Mouse (Mus musculus) embryonic facial prominence, embryonic 12.5 days (tissue): ENCODE results near the gene Nol3. TPM values are rescaled to one million over a fixed set of nuclear protein-coding genes. Genes with fewer than 3 reads are reported as not detected.

ENCODE experiments used
- ATAC-seq: fragments of 200-750 bp; cut with Nextera tagmentation; 2 replicates; pipeline ENCODE4 v1.8.0; 2017; ENCODE audit not compliant: insufficient number of reproducible peaks, insufficient read depth, low FRiP score, low TSS enrichment
- H3K27ac ChIP-seq: fragments of 300-500 bp; sonication (generic); 2 replicates; pipeline ENCODE4 v1.5.1; 2016; ENCODE audit warnings: mild to moderate bottlenecking
- H3K27me3 ChIP-seq: fragments of 300-500 bp; sonication (generic); 2 replicates; pipeline ENCODE4 v1.6.1; 2016; ENCODE audit warnings: mild to moderate bottlenecking, moderate library complexity
- H3K36me3 ChIP-seq: fragments of 300-500 bp; sonication (generic); 2 replicates; pipeline ENCODE4 v1.6.1; 2016; ENCODE audit warnings: mild to moderate bottlenecking
- H3K4me1 ChIP-seq: fragments of 300-500 bp; sonication (generic); 2 replicates; pipeline ENCODE4 v1.6.1; 2016
- H3K4me2 ChIP-seq: fragments of 300-500 bp; sonication (generic); replicated peaks from 2 replicates; pipeline ENCODE4 v1.6.1; 2016; ENCODE audit warnings: mild to moderate bottlenecking, moderate library complexity
- H3K4me3 ChIP-seq: fragments of 300-500 bp; sonication (generic); 2 replicates; pipeline ENCODE4 v1.5.1; 2016; ENCODE audit warnings: mild to moderate bottlenecking
- H3K9ac ChIP-seq: fragments of 300-500 bp; sonication (generic); 2 replicates; pipeline ENCODE4 v1.6.1; 2016; ENCODE audit warnings: mild to moderate bottlenecking, moderate library complexity
- H3K9me3 ChIP-seq: fragments of 300-500 bp; sonication (generic); 2 replicates; pipeline ENCODE4 v1.6.1; 2016; ENCODE audit warnings: mild to moderate bottlenecking, moderate library complexity
- WGBS: fragments of 180-500 bp; shearing (Covaris S2); methylation state at CpG from one replicate; pipeline ENCODE4 v1.1.7; 2016; 5-methylcytosine and 5-hydroxymethylcytosine counted together
- microRNA counts: library from miRNA; unstranded; fragments of <30 nt; microRNA quantifications from one replicate; lab custom pipeline; 2017
- microRNA-seq: library from miRNA; unstranded; fragments of <30 nt; microRNA quantifications from one replicate; pipeline ENCODE4, GENCODE M21; 2017
- polyA plus RNA-seq: library from polyadenylated mRNA; unstranded; fragments of >200 nt; fragmentation: Nextera tagmentation; extraction: Ambion mirVana; gene quantifications from 2 replicates; pipeline ENCODE4 v1.2.1, GENCODE M21; 2016

The Nol3 gene
- polyA plus RNA-seq, 1 experiment from 2014 or later, result 2.1 TPM

DNA sequence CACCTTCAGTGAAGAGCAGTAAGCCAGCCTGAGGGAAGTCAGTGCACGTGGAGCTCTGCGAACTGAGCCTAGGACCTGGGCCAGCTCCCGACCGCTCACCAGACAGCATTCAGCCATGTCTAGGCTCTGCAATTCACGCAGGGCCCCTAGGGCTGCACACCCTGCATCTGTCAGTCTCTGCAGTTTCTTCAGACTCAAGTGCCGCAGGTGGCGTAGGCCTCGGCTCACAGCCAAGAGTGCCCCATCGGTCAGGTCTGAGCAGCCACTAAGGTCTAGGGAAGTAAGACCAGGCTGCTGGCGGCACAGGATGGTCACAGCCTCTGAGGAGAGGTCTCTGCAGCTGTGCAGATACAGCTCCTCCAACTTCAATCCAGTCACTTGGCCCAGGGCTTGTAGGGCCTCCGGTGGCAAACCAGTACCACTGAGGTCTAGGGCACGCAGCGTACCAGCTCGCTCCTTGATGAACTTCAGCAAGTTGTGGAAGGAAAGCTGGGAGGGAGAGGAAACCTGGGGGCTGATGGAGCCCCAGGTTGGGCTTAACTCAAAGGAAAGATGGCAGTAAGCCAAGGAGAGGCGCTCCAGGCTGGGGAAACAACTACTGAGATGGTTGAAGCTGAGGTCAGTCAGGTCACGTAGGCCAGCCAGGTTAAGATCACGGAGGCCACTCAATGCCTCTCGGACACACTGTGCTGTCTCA lies 39.3 kb downstream of the Nol3 start:
- no peak overlapping the region for H3K9ac ChIP-seq
- WGBS, result 90% methylated on average over 18 of the region's 18 CpGs
- H3K36me3 ChIP-seq, result peaks cover 69% of the 10 kb centered on the region
- H3K4me2 ChIP-seq, result no peak overlapping the region
- no peaks in the 10 kb centered on the region for H3K9me3 ChIP-seq
- no peaks in the 10 kb centered on the region for H3K4me1 ChIP-seq
- H3K27me3 ChIP-seq, result no peaks in the 10 kb centered on the region
- H3K27ac ChIP-seq, result no peak overlapping the region
- H3K4me3 ChIP-seq, result no peak overlapping the region
- no peak for ATAC-seq

DNA sequence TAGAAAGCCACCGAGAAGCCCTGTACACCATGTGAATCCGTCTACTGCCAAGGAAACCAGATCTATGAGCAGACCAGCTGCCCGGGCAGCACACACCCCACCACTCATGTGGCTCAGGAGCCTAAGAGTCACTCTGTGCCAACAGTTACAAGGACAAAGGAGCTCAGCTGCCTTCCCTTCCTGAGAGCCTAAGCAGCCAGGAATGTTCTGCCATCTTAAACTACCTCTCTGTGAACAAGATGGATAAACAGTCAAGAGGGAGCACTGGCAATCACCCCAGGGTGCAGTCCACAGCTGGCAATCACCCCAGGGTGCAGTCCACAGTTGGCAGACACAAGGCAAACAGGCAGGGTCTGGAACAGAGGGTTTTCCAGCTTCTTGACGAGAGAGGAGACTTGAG lies 42.0 kb downstream of the Nol3 start:
- Histone ChIP-seq H3K4me2 (no peak overlapping the region), H3K4me1 (no peaks in the 10 kb centered on the region), H3K27ac (no peak overlapping the region), H3K9me3 (no peaks in the 10 kb centered on the region), H3K4me3 (no peak overlapping the region), H3K9ac (no peak overlapping the region), H3K27me3 (no peaks in the 10 kb centered on the region), H3K36me3 (peaks cover 59% of the 10 kb centered on the region)
- ATAC-seq, result no peak
- WGBS, result 95% methylated on average over 4 of the region's 4 CpGs

GRCm38 (mm10) chr8:105318662-105319190 lies 42.8 kb downstream of the Nol3 start:
- Histone ChIP-seq H3K36me3 (peaks cover 54% of the 10 kb centered on the region), H3K9ac (no peak overlapping the region)
- whole genome bisulfite sequencing, result 84% methylated on average over 11 of the region's 11 CpGs

GRCm38 (mm10) chr8:105323183-105323582 lies 47.2 kb downstream of the Nol3 start:
- no peak for ATAC-seq
- Histone ChIP-seq H3K27me3 (no peaks in the 10 kb centered on the region), H3K27ac (no peak overlapping the region), H3K4me1 (peaks cover 13% of the 10 kb centered on the region), H3K4me2 (no peak overlapping the region), H3K9ac (no peak overlapping the region), H3K4me3 (no peak overlapping the region), H3K36me3 (peaks cover 30% of the 10 kb centered on the region), H3K9me3 (no peaks in the 10 kb centered on the region)
- 87% methylated on average over 4 of the region's 4 CpGs for WGBS

More at GRCm38 (mm10) chr8:105318662-105319190, 42.8 kb downstream of the Nol3 start:
- Histone ChIP-seq H3K4me2 (no peak overlapping the region), H3K27ac (no peak overlapping the region), H3K4me1 (no peaks in the 10 kb centered on the region), H3K27me3 (no peaks in the 10 kb centered on the region), H3K4me3 (no peak overlapping the region), H3K9me3 (no peaks in the 10 kb centered on the region)
- no peak for ATAC-seq

DNA sequence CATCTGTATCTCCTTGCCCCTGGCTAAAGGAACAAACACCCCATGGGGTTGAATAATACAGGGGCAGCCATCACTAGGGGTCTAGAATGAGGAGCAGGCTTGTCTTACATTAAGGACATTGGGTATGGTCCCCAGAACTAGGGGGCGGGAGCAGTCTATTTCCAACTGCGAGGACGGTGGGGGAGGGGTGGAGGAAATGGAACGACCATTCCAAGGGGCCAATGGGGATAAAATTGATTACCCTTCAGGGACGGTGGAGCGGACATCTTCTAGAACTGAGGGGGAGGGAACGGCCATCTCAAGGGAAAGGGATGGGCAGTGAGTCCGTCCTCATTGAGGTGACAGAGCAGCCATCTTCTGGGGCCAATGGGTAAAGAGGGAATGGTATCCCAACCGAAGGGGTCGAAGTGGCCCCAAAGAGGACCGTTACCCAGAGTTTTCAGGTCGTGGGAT lies 49.7 kb downstream of the Nol3 start:
- Histone ChIP-seq H3K36me3 (peaks cover 38% of the 10 kb centered on the region), H3K4me1 (peaks cover 13% of the 10 kb centered on the region), H3K9ac (peak overlapping the region; percentile 87), H3K27me3 (no peaks in the 10 kb centered on the region), H3K4me3 (peak overlapping the region; percentile 80), H3K27ac (peak overlapping the region; percentile 82), H3K4me2 (peak overlapping the region; percentile 86), H3K9me3 (no peaks in the 10 kb centered on the region)
- peak; percentile 42 for ATAC-seq
- WGBS, result 1% methylated on average over 12 of the region's 12 CpGs

GRCm38 (mm10) chr8:105326141-105326672 lies 50.3 kb downstream of the Nol3 start, which contains the start of the genes Lrrc29 and Tmem208:
TSS of gene Lrrc29 (minus strand) at chr8:105326278.
TSS of gene Tmem208 (plus strand) at chr8:105326354.
- whole genome bisulfite sequencing, result under 1% methylated on average over 36 of the region's 36 CpGs
- peak within 1 kb of the TSS; percentile 82 for H3K27ac ChIP-seq
- peaks cover 43% of the 10 kb centered on the region for H3K36me3 ChIP-seq
- peak within 1 kb of the TSS; percentile 86 for H3K4me2 ChIP-seq
- H3K9ac ChIP-seq, result peak within 1 kb of the TSS; percentile 87
- ATAC-seq, result peak; percentile 89
- no peaks in the 10 kb centered on the region for H3K27me3 ChIP-seq
- H3K9me3 ChIP-seq, result no peaks in the 10 kb centered on the region
- peaks cover 13% of the 10 kb centered on the region for H3K4me1 ChIP-seq
- H3K4me3 ChIP-seq, result peak within 1 kb of the TSS; percentile 80

GRCm38 (mm10) chr8:105326968-105327367 lies 51.0 kb downstream of the Nol3 start:
- H3K9ac ChIP-seq, result peak overlapping the region; percentile 87
- no peak for ATAC-seq
- peaks cover 51% of the 10 kb centered on the region for H3K36me3 ChIP-seq
- peaks cover 13% of the 10 kb centered on the region for H3K4me1 ChIP-seq
- H3K4me2 ChIP-seq, result peak overlapping the region; percentile 84
- H3K27me3 ChIP-seq, result no peaks in the 10 kb centered on the region
- peak overlapping the region; percentile 82; the same call in 1 of the 2 replicates for H3K27ac ChIP-seq
- no peaks in the 10 kb centered on the region for H3K9me3 ChIP-seq
- H3K4me3 ChIP-seq, result peak overlapping the region; percentile 80
- 46% methylated on average over 6 of the region's 6 CpGs for WGBS

DNA sequence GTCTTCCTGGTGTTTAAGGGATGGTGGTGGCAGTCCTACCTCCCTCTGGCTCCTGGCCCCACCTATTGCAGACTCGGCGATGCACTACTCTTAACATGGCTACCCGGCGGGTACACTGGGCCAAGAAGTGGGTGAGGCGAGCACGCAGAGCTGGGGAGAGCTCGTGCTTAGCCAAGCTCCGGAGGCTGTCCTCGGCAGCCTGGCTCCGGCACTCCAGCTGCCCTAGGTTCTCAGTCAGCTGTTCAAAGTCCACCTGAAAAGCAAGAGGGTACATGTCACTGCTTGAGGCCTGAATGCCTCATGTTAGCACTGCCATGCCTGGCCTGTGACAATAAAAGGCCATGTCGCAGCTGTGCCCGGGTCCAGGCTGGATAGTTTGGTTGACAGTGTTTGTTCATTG lies 54.4 kb downstream of the Nol3 start:
- ATAC-seq, result no peak
- H3K27me3 ChIP-seq, result no peaks in the 10 kb centered on the region
- no peaks in the 10 kb centered on the region for H3K9me3 ChIP-seq
- no peak overlapping the region for H3K27ac ChIP-seq
- no peak overlapping the region for H3K4me3 ChIP-seq
- peaks cover 66% of the 10 kb centered on the region for H3K36me3 ChIP-seq
- H3K4me2 ChIP-seq, result no peak overlapping the region
- H3K4me1 ChIP-seq, result peaks cover 8% of the 10 kb centered on the region
- WGBS, result 95% methylated on average over 12 of the region's 12 CpGs
- H3K9ac ChIP-seq, result no peak overlapping the region

- no peak overlapping the region for H3K4me2 ChIP-seq
- peaks cover 77% of the 10 kb centered on the region for H3K36me3 ChIP-seq
- ATAC-seq, result no peak
- no peak overlapping the region for H3K27ac ChIP-seq
- no peak overlapping the region for H3K4me3 ChIP-seq
- H3K27me3 ChIP-seq, result no peaks in the 10 kb centered on the region
- WGBS, result 96% methylated on average over 22 of the region's 22 CpGs
- no peaks in the 10 kb centered on the region for H3K9me3 ChIP-seq
- H3K4me1 ChIP-seq, result peaks cover 5% of the 10 kb centered on the region
- H3K9ac ChIP-seq, result no peak overlapping the region
These were observed 55.5 kb downstream of the Nol3 start for GRCm38 (mm10) chr8:105331469-105331868.

MicroRNAs within 50 kb of the gene (microRNA counts, 519-probe panel; counts per million panel counts)
- 2,275 counts per million, percentile 68 among the panel's probes with 10 or more counts for microRNA mmu-miR-328 (lab: Ali Mortazavi, UCI)

Small RNAs within 50 kb of the gene (microRNA-seq; reads per million reads assigned to microRNA genes)
- gene Gm27320, result not detected
- gene Mir328, result 179 reads per million, percentile 60 among the genes with 10 or more reads in this experiment

Other genes with a start within 250 kb of the Nol3 start
- not detected in 2 replicates for gene Ces3a, start 227.5 kb upstream of the Nol3 start, polyA plus RNA-seq
- gene Ces3b, start 192.4 kb upstream of the Nol3 start, polyA plus RNA-seq, result not detected in 2 replicates
- gene Ces4a, start 144.3 kb upstream of the Nol3 start, polyA plus RNA-seq, result not detected in 2 replicates
- 120 and 124 TPM in 2 replicates for gene Cbfb, start 105.5 kb upstream of the Nol3 start, polyA plus RNA-seq
- 26.3 and 26.7 TPM in 2 replicates for gene D230025D16Rik, start 51.0 kb upstream of the Nol3 start, polyA plus RNA-seq
- 7.1 and 9.1 TPM in 2 replicates for gene B3gnt9, start 21.0 kb upstream of the Nol3 start, polyA plus RNA-seq
- 17.4 and 18.7 TPM in 2 replicates for gene Tradd, start 11.5 kb upstream of the Nol3 start, polyA plus RNA-seq
- gene Fbxl8, start 11.5 kb upstream of the Nol3 start, polyA plus RNA-seq, result 1.2 and 1.4 TPM in 2 replicates
- gene Hsf4, start 6.3 kb upstream of the Nol3 start, polyA plus RNA-seq, result 0.36 TPM in 1 of 2 replicates, not detected in the other
- gene 4931428F04Rik, start 13.7 kb downstream of the Nol3 start, polyA plus RNA-seq, result 24.2 and 24.5 TPM in 2 replicates
- 12.8 and 15.2 TPM in 2 replicates for gene Exoc3l, start 20.0 kb downstream of the Nol3 start, polyA plus RNA-seq
- gene E2f4, start 21.5 kb downstream of the Nol3 start, polyA plus RNA-seq, result 81.1 and 82.3 TPM in 2 replicates
- gene Elmo3, start 29.5 kb downstream of the Nol3 start, polyA plus RNA-seq, result 3.4 and 4.2 TPM in 2 replicates
- gene Lrrc29, start 50.1 kb downstream of the Nol3 start, polyA plus RNA-seq, result 1.6 and 1.8 TPM in 2 replicates
- gene Tmem208, start 50.2 kb downstream of the Nol3 start, polyA plus RNA-seq, result 103 and 106 TPM in 2 replicates
- gene Fhod1, start 71.8 kb downstream of the Nol3 start, polyA plus RNA-seq, result 2.3 TPM in 2 replicates
- 5.9 and 7.4 TPM in 2 replicates for gene Slc9a5, start 72.7 kb downstream of the Nol3 start, polyA plus RNA-seq
- 0.69 and 0.74 TPM in 2 replicates for gene Plekhg4, start 97.1 kb downstream of the Nol3 start, polyA plus RNA-seq
- gene Kctd19, start 137.4 kb downstream of the Nol3 start, polyA plus RNA-seq, result not detected in 2 replicates
- 0.18 and 0.31 TPM in 2 replicates for gene Lrrc36, start 137.4 kb downstream of the Nol3 start, polyA plus RNA-seq
- 44.6 and 51.1 TPM in 2 replicates for gene Tppp3, start 195.4 kb downstream of the Nol3 start, polyA plus RNA-seq
- gene Zdhhc1, start 220.8 kb downstream of the Nol3 start, polyA plus RNA-seq, result 38.3 and 41.8 TPM in 2 replicates
- 6.1 and 6.6 TPM in 2 replicates for gene Hsd11b2, start 242.6 kb downstream of the Nol3 start, polyA plus RNA-seq